Mouse (Mus musculus) adrenal gland, postnatal 10 days (tissue): Measurements from ENCODE around the gene Plpp1. TPM values are rescaled to one million over a fixed set of nuclear protein-coding genes. Genes with fewer than 3 reads are reported as not detected.
A peak's percentile ranks its signal among the peaks of the same experiment; 100 is the strongest.

Source experiments
- DNase-seq: peaks from one replicate; pipeline ENCODE4 v3.0.0; 2021; ENCODE audit warnings: mixed read lengths
- long read RNA-seq, 2 experiments: library from polyadenylated mRNA; stranded (forward); transcript quantifications; one replicate each; pipeline ENCODE4 v2.0.0; 2021
- total RNA-seq, 2 experiments: library from RNA; stranded (reverse); gene quantifications; 2 replicates each; pipeline ENCODE4 v1.2.3; 2021

Plpp1 gene
- 100 to 1,000 TPM; 137 to 155 TPM for total RNA-seq
- long read RNA-seq, experiment 1, transcript Plpp1-202 (6 exons, 1,272 nt), result major isoform, 291 of 454 reads
- long read RNA-seq, experiment 1, transcript Plpp1-201 (6 exons, 1,598 nt), result minor isoform, 99 of 454 reads
- long read RNA-seq, experiment 1, partial matches to known transcripts, result 17 of 454 reads
- long read RNA-seq, experiment 1, other reads (novel, unspliced or antisense), result 47 of 454 reads
- long read RNA-seq, experiment 2, transcript Plpp1-202 (6 exons, 1,272 nt), result major isoform, 103 of 159 reads
- long read RNA-seq, experiment 2, transcript Plpp1-201 (6 exons, 1,598 nt), result minor isoform, 37 of 159 reads
- long read RNA-seq, experiment 2, partial matches to known transcripts, result 2 of 159 reads
- long read RNA-seq, experiment 2, other reads (novel, unspliced or antisense), result 17 of 159 reads

DNA sequence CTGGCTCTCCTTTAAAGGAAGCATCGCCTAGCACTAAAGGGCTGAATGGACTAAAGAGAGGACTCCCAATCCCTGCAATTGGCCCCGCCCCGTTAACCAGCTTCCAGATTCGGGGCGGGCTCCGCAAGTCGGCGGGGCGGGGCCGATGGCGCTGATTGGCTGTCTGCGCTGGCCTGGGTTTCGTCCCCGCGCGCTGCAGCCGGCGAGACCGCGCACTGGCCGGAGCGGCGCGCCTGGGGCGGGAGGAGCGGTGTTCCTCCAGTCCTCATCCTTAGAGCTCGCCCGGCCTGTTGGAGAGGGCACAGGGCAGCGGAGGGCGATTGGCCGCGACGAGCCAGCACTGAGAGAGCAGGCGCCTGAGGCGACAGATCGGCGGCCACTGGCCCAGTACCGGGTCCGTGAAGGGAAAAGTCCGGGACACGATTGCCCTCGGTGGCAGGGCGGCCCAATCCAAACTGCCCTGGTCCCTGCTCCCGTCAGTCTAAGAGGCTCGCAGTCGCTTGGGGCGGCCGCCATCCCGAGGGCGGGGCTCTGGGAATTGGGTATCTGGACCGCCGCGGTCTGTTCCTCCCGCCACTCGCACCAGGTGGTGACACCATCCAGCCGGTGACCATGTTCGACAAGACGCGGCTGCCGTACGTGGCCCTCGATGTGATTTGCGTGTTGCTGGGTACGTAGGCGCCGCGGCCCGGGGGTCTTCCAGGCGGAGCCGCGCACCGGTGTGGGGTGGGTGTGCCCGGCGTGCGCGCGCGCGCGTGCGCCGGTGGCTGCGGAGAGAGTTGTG is at the start of gene Plpp1:
Plpp1 (plus strand) TSS at position 196 of the 784 bp plus-strand sequence.
- DNase-seq, result peak; percentile 99

GRCm38 (mm10) chr13:112751454-112752308 is 48.9 kb upstream of the Plpp1 start:
- peak; percentile 77 for DNase-seq

- DNase-seq, result no peak
Measured at GRCm38 (mm10) chr13:112752309-112752975, 48.1 kb upstream of the Plpp1 start.

- DNase-seq, result peak; percentile 68
Measured at GRCm38 (mm10) chr13:112753522-112753921, 47.1 kb upstream of the Plpp1 start.

- no peak for DNase-seq
Measured at GRCm38 (mm10) chr13:112754871-112755270, 45.7 kb upstream of the Plpp1 start.

GRCm38 (mm10) chr13:112755507-112756010 is 45.0 kb upstream of the Plpp1 start:
- DNase-seq, result no peak

- no peak for DNase-seq
Measured at GRCm38 (mm10) chr13:112757395-112757794, 43.2 kb upstream of the Plpp1 start.

DNA sequence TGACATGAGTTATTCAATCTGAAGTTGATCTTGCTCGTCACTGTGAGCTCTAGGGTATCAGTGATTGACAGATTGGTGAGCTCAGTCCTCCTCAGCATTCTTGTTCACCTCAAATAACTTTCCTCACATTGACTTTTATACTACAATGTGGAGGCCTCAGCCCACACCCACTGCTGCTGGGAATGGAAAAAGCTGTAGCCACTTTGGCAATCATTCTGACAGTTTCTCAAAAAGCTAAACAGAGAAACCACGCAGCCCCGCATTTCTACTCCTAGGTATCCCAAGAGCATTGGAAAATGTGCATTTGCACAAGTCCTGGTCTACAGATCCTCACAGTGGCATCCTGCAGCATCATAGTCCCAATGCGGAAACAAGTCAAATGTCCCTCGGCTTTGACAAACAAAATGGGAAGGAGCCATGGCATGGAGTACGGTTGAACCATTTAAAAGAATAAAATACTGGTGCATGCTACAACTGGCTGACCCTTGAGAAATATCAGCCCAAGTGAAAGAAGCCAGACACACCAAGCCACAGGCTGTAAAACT is 42.0 kb upstream of the Plpp1 start:
- DNase-seq, result no peak

- DNase-seq, result no peak
Measured at GRCm38 (mm10) chr13:112759364-112759763, 41.2 kb upstream of the Plpp1 start.

DNA sequence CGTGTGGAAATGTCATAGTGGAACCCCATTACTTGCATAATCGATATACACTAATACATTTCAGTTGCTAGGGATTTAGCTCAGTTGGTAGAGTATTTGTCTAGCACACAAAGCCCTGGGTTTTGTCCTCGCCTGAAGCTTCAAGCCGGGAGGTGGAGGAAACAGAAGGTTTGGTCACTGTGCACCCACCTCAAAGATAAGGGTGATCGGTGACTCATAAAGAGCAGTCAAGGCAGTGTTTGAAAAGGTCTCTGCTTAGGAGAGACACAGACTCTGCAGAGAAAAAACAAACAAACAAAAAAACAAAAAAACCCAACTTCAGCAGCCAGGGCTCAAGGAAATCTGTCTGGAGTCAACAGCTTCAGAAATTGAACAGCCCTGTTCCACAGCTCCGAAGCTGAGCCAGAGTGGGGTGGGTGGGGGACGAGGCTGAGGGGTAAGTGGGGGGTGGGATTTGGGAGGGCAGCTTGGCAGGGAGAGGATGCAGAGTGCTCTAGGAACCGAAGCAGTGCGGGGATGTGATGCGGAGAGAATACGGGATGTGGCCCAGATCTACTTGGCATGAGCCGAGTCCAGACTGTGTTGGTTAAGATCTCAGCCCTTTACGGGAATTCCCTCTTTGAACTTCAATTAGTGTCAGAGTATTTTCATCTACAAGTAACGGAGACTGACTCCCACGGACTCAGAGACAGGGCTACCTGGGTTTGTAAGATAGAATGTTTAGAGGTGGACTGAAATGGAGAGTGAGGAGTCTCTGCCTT is 40.6 kb upstream of the Plpp1 start:
- DNase-seq, result no peak

DNA sequence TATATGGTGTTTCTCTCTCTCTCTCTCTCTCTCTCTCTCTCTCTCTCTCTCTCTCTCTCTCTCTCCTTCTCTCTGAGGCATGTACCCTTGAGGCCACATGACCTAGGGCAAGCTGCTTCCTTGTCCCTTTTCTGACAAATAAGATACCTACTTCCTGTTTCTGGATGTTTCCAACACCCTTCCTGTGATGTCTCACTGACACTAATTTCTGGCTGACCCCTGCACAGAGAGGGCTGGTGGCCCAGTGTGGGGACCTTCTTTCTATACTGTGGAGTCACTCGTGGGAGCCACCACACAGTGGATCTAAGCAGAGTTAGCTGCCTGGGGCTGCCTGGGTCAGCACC is 40.1 kb upstream of the Plpp1 start:
- no peak for DNase-seq

GRCm38 (mm10) chr13:112761787-112762186 is 38.8 kb upstream of the Plpp1 start:
- DNase-seq, result no peak

GRCm38 (mm10) chr13:112762548-112762947 is 38.0 kb upstream of the Plpp1 start:
- DNase-seq, result no peak

DNA sequence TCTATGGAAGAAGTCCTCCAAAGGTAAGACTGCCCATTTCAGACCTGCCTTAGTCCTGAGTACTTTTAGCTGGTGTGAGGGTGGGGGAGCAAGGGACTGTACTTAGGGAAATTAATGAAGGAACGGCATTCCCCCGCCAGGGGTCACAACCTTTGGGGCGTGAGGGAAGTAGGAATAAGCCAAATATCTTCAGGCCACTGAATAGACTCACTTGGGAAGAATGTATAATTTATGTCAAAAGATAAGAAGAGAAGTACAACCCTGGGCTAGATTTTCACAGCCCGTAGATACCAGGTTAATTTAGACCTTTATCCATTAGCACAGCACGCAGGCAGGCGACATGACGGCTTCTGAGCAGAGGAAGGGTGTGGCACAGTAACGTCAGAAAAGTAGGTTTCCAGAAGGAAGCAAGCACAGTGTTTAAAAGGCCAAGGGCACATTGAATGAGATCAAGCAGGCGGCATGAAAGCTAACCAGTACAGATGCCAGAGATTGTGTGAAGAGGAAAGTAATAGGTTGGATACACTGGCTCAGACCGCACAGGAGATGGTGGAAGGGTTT is 37.0 kb upstream of the Plpp1 start:
- peak; percentile 55 for DNase-seq

- DNase-seq, result no peak
Measured at GRCm38 (mm10) chr13:112764556-112764955, 36.0 kb upstream of the Plpp1 start.

DNA sequence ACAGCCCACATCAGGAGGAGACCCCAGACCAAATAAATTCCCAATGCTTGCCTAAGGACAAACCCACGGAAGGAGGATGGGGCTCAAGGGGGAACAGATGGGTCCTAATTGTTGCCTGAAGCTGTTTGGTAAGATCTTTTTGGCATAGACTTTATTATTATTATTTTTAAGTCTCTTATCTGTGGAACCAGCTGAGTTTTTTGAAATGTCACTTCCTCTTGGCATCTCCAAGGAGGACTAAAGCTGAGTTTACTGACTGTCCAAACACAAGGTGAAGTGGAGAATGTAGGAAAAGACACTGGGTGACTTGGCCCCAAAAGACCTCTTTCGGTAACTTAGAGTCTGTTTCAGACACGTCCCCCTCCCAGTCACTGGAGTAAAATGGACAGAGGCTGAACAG is 34.9 kb upstream of the Plpp1 start:
- DNase-seq, result no peak

GRCm38 (mm10) chr13:112770528-112771328 is 29.9 kb upstream of the Plpp1 start:
- DNase-seq, result peak; percentile 75

GRCm38 (mm10) chr13:112771447-112772208 is 29.0 kb upstream of the Plpp1 start:
- peak; percentile 59 for DNase-seq

- DNase-seq, result no peak
Measured at GRCm38 (mm10) chr13:112772252-112772651, 28.3 kb upstream of the Plpp1 start.
